Mouse (Mus musculus) megakaryocyte, adult 5-6 weeks (primary cell): ENCODE results near the gene P4ha3. TPM values are rescaled to one million over a fixed set of nuclear protein-coding genes. Genes with fewer than 3 reads are reported as not detected.

ENCODE experiments used
- total RNA-seq, 2 experiments: library from RNA; stranded (forward) in 1 of 2; stranded (reverse) in 1 of 2; fragments of 153-499, 151-499 nt in 1 of 2; fragments of 221-1000, 200-1000 nt in 1 of 2; gene quantifications; 2 replicates each; pipeline versions ENCODE4 v1.2.3 to v1.2.4; 2015 to 2017

The P4ha3 gene
- total RNA-seq, 2 experiments from 2014 or later: not detected

Other genes starting within 250 kb of the P4ha3 start
- gene Pold3, start 164.0 kb upstream of the P4ha3 start, total RNA-seq (2015): 37.3 and 37.8 TPM in 2 replicates
- gene Pold3, start 164.0 kb upstream of the P4ha3 start, total RNA-seq (2017): 109 and 112 TPM in 2 replicates
- gene Lipt2, start 126.2 kb upstream of the P4ha3 start, total RNA-seq (2015): 9.4 and 10.9 TPM in 2 replicates
- gene Lipt2, start 126.2 kb upstream of the P4ha3 start, total RNA-seq (2017): 2.1 and 4.6 TPM in 2 replicates
- 18.0 and 21.1 TPM in 2 replicates for gene Kcne3, start 109.0 kb upstream of the P4ha3 start, total RNA-seq (2015)
- gene Kcne3, start 109.0 kb upstream of the P4ha3 start, total RNA-seq (2017): 12.0 and 19.5 TPM in 2 replicates
- 9.8 and 11.9 TPM in 2 replicates for gene Pgm2l1, start 58.1 kb upstream of the P4ha3 start, total RNA-seq (2015)
- 7.7 and 9.6 TPM in 2 replicates for gene Pgm2l1, start 58.1 kb upstream of the P4ha3 start, total RNA-seq (2017)
- gene C2cd3, start 86.7 kb downstream of the P4ha3 start, total RNA-seq (2015): 51.1 and 55.6 TPM in 2 replicates
- gene C2cd3, start 86.7 kb downstream of the P4ha3 start, total RNA-seq (2017): 21.0 and 24.1 TPM in 2 replicates
- gene Ppme1, start 86.8 kb downstream of the P4ha3 start, total RNA-seq (2015): 10.6 and 12.9 TPM in 2 replicates
- gene Ppme1, start 86.8 kb downstream of the P4ha3 start, total RNA-seq (2017): 19.9 and 27.5 TPM in 2 replicates
- 0.07 TPM in 2 replicates for gene Ucp3, start 187.5 kb downstream of the P4ha3 start, total RNA-seq (2015)
- 0.45 TPM in 1 of 2 replicates, not detected in the other for gene Ucp3, start 187.5 kb downstream of the P4ha3 start, total RNA-seq (2017)
- 702 and 742 TPM in 2 replicates for gene Ucp2, start 207.8 kb downstream of the P4ha3 start, total RNA-seq (2015)
- gene Ucp2, start 207.8 kb downstream of the P4ha3 start, total RNA-seq (2017): 316 and 332 TPM in 2 replicates
- gene Dnajb13, start 229.4 kb downstream of the P4ha3 start, total RNA-seq (2015): not detected in 2 replicates
- gene Dnajb13, start 229.4 kb downstream of the P4ha3 start, total RNA-seq (2017): 0.16 and 0.44 TPM in 2 replicates